Mouse (Mus musculus) adrenal gland, adult 2 months (tissue): Measurements from ENCODE around the gene Ddx11. TPM values are rescaled to one million over a fixed set of nuclear protein-coding genes. Genes with fewer than 3 reads are reported as not detected.
"Not testable (repeated sequence)": the region's sequence is repeated elsewhere in the genome, so short reads cannot be mapped to it uniquely, and the experiment has no call there.

Source experiments
- DNase-seq: peaks from one replicate; pipeline ENCODE4 v3.0.0; 2021
- polyA plus RNA-seq: library from polyadenylated mRNA; depleted of rRNA; stranded (reverse); fragments of >200 nt; gene quantifications from 2 replicates; pipeline ENCODE4 v1.2.3, GENCODE M21; 2012; rRNA removed
- total RNA-seq, 2 experiments: library from RNA; stranded (reverse); gene quantifications; 2 replicates each; pipeline ENCODE4 v1.2.3; 2021

The Ddx11 gene
- total and polyA plus RNA-seq, 3 experiments = 2.5 to 4.7 (median 4.6) TPM

GRCm38 (mm10) chr17:66112166-66112565 lies 11.2 kb upstream of the Ddx11 start:
- no peak for DNase-seq

GRCm38 (mm10) chr17:66118991-66119390 lies 4.3 kb upstream of the Ddx11 start:
- no peak for DNase-seq

GRCm38 (mm10) chr17:66120701-66121100 lies 2.6 kb upstream of the Ddx11 start:
- peak; percentile 36 for DNase-seq

GRCm38 (mm10) chr17:66123816-66124610 lies 693 bp downstream of the Ddx11 start:
- DNase-seq = no peak

- DNase-seq = no peak
These were observed 1.9 kb downstream of the Ddx11 start for GRCm38 (mm10) chr17:66125211-66125610.

- no peak for DNase-seq
These were observed 7.1 kb downstream of the Ddx11 start for GRCm38 (mm10) chr17:66130371-66130770.

GRCm38 (mm10) chr17:66131212-66131611 lies 7.9 kb downstream of the Ddx11 start:
- no peak for DNase-seq

GRCm38 (mm10) chr17:66152706-66153662 lies 29.7 kb downstream of the Ddx11 start:
- DNase-seq = not testable (repeated sequence)

- not testable (repeated sequence) for DNase-seq
These were observed 30.6 kb downstream of the Ddx11 start for GRCm38 (mm10) chr17:66153735-66154423.

- DNase-seq = no peak
These were observed 31.6 kb downstream of the Ddx11 start for GRCm38 (mm10) chr17:66154876-66155275.

GRCm38 (mm10) chr17:66158271-66158670 lies 35.0 kb downstream of the Ddx11 start:
- no peak for DNase-seq

GRCm38 (mm10) chr17:66167141-66167540 lies 43.8 kb downstream of the Ddx11 start:
- DNase-seq = not testable (repeated sequence)

GRCm38 (mm10) chr17:66170971-66171370 lies 47.7 kb downstream of the Ddx11 start:
- not testable (repeated sequence) for DNase-seq

- DNase-seq = no peak
These were observed 67.3 kb downstream of the Ddx11 start for GRCm38 (mm10) chr17:66190577-66190976.

- no peak for DNase-seq
These were observed 73.7 kb downstream of the Ddx11 start for GRCm38 (mm10) chr17:66197041-66197440.

Other genes starting within 250 kb of the Ddx11 start
- gene Ralbp1, start 237.7 kb upstream of the Ddx11 start, total RNA-seq = 10 to 100 TPM; 52.2 to 52.8 TPM
- gene Ralbp1, start 237.7 kb upstream of the Ddx11 start, polyA plus RNA-seq = 23.7 and 28.4 TPM in 2 replicates
- gene Twsg1, start 172.3 kb upstream of the Ddx11 start, total RNA-seq = 100 to 1,000 TPM in 1 of 2 experiments, 10 to 100 TPM in 1; 81.8 to 102 TPM
- 49.8 and 53.9 TPM in 2 replicates for gene Twsg1, start 172.3 kb upstream of the Ddx11 start, polyA plus RNA-seq
- gene Ankrd12, start 46.4 kb upstream of the Ddx11 start, total RNA-seq = 10 to 100 TPM; 24.1 to 30.1 TPM
- 1.1 and 2.3 TPM in 2 replicates for gene Ankrd12, start 46.4 kb upstream of the Ddx11 start, polyA plus RNA-seq
- gene Ndufv2, start 22.0 kb upstream of the Ddx11 start, total RNA-seq = 100 to 1,000 TPM; 422 to 433 TPM
- 27.6 and 29.0 TPM in 2 replicates for gene Ndufv2, start 22.0 kb upstream of the Ddx11 start, polyA plus RNA-seq
- 10 to 100 TPM; 33.6 to 34.3 TPM for gene Washc1, start 12.0 kb upstream of the Ddx11 start, total RNA-seq
- 37.7 and 43.4 TPM in 2 replicates for gene Washc1, start 12.0 kb upstream of the Ddx11 start, polyA plus RNA-seq